Mouse (Mus musculus) ES-E14 (cell line): Measurements from ENCODE around the gene Dnaja4. TPM values are rescaled to one million over a fixed set of nuclear protein-coding genes. Genes with fewer than 3 reads are reported as not detected.

Source experiments
- DNase-seq: peaks from one replicate; pipeline ENCODE4 v3.0.0-alpha.2; 2013; ENCODE audit warnings: low read depth, low spot score
- H3K27ac ChIP-seq: 2 replicates; pipeline ENCODE4 v1.5.1; 2012; ENCODE audit warnings: low read depth, mild to moderate bottlenecking, low read length, moderate library complexity, mixed read lengths; ENCODE audit not compliant: poor library complexity, insufficient read depth, severe bottlenecking
- H3K36me3 ChIP-seq: 2 replicates; pipeline ENCODE4 v1.6.1; 2012; ENCODE audit warnings: mild to moderate bottlenecking, low read length, moderate library complexity, mixed read lengths; ENCODE audit not compliant: control insufficient read depth, poor library complexity, insufficient read depth, severe bottlenecking
- H3K4me1 ChIP-seq, 2 experiments: fragments of 150-350 bp in 1 of 2; sonication (generic) in 1 of 2; 2 replicates each; pipeline ENCODE4 v1.6.1; 2012; ENCODE audit warnings: low read length in 2 of 2, mild to moderate bottlenecking in 1 of 2, mixed read lengths in 1 of 2; ENCODE audit not compliant: control insufficient read depth in 2 of 2, insufficient read depth in 2 of 2, poor library complexity in 1 of 2
- H3K4me3 ChIP-seq, 2 experiments: fragments of 150-350 bp in 1 of 2; sonication (generic) in 1 of 2; 2 replicates each; pipeline ENCODE4 v1.5.1; 2012; ENCODE audit warnings: low read length in 2 of 2, low read depth in 1 of 2, mild to moderate bottlenecking in 1 of 2, mixed read lengths in 1 of 2; ENCODE audit not compliant: insufficient read depth in 1 of 2, poor library complexity in 1 of 2, severe bottlenecking in 1 of 2
- H3K9ac ChIP-seq: 2 replicates; pipeline ENCODE4 v1.6.1; 2012; ENCODE audit warnings: low read depth, mild to moderate bottlenecking, low read length, mixed read lengths; ENCODE audit not compliant: poor library complexity, insufficient read depth, severe bottlenecking
- H3K9me3 ChIP-seq: fragments of 150-350 bp; sonication (generic); 2 replicates; pipeline ENCODE4 v1.6.1; 2012; ENCODE audit warnings: low read depth, mild to moderate bottlenecking, low read length; ENCODE audit not compliant: control insufficient read depth, insufficient read depth
- CHD2 ChIP-seq: IDR thresholded peaks from 2 replicates; pipeline ENCODE4 v1.6.1; 2014; ENCODE audit warnings: mild to moderate bottlenecking, low read depth, low read length, inconsistent platforms
- HCFC1 ChIP-seq: IDR thresholded peaks from 2 replicates; pipeline ENCODE4 v1.6.1; 2012; ENCODE audit warnings: low read length, inconsistent platforms, borderline replicate concordance; ENCODE audit not compliant: insufficient read depth
- MAFK ChIP-seq: IDR thresholded peaks from 2 replicates; pipeline ENCODE4 v1.6.1; 2014; ENCODE audit warnings: mild to moderate bottlenecking, low read depth, low read length, inconsistent platforms; ENCODE audit not compliant: insufficient read depth
- ZC3H11A ChIP-seq: IDR thresholded peaks from 2 replicates; pipeline ENCODE4 v1.6.1; 2012; ENCODE audit warnings: low read depth, mild to moderate bottlenecking, inconsistent platforms, low read length, borderline replicate concordance
- ZNF384 ChIP-seq: IDR thresholded peaks from 2 replicates; pipeline ENCODE4 v1.6.1; 2012; ENCODE audit warnings: low read depth, low read length, inconsistent platforms
- in situ Hi-C, 2 experiments: fragments of 600-800 bp; cut with MboI; formaldehyde crosslinking; loops; one replicate each; pipeline ENCODE4 v1.15.1; 2025; ENCODE audit warnings: low sequenced_read_pairs in 2 of 2, inconsistent platforms in 1 of 2; ENCODE audit not compliant: unreplicated experiment in 2 of 2
- total RNA-seq: library from RNA; depleted of rRNA; stranded (reverse); fragments of 300-350 nt; gene quantifications from 2 replicates; pipeline ENCODE4 v1.2.3, GENCODE M21; 2012

Dnaja4 gene
- total RNA-seq, 1 experiment, result 1.3 TPM

DNA sequence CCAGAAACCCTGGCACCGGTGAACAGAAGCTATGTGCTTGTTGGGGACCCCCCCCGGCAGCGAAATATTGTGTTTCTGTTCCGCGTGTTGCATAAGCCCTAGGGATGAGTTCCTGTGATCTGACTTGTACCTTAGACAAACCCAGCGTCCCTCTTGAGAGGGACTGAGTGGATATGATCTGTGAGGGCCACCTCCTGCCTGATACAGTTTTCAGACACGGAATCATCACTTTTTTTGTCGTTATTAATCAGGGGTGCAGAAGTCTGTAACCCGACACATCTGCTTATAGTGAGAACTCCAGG lies 1.5 kb downstream of the Dnaja4 start:
- TF ChIP-seq ZNF384, result no peak
- no peak for TF ChIP-seq CHD2
- no peak for TF ChIP-seq ZC3H11A
- no peak for TF ChIP-seq HCFC1
- TF ChIP-seq MAFK, result no peak
- no peaks in the 10 kb centered on the region for H3K4me1 ChIP-seq
- H3K27ac ChIP-seq, result no peak overlapping the region
- H3K9me3 ChIP-seq, result no peaks in the 10 kb centered on the region
- H3K4me3 ChIP-seq, result peak overlapping the region; percentile 75 to 79
- DNase-seq, result no peak
- in situ Hi-C loops, result no loop called here
- H3K36me3 ChIP-seq, result no peaks in the 10 kb centered on the region
- peak overlapping the region; percentile 66; the same call in 1 of the 2 replicates for H3K9ac ChIP-seq

DNA sequence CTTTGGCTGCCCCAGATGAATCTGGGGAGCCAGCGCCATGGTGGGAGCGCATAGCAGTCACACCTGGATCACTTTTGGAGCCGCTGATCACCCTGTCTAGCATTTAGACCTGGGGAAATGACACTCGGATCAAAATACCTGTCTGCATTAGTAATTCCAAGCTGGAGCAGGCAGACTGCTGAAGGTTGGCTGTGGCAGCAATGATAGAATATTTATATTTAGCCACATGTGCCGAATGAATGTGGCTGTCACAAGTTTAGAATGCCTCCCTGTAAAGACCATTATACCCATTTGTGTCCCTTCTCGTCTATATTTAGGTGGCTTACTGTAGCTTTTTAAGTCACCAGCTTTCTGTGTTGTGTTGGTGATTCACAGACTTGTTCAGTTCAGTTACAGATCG lies 2.1 kb downstream of the Dnaja4 start:
- H3K4me1 ChIP-seq, result no peaks in the 10 kb centered on the region
- no peak overlapping the region for H3K4me3 ChIP-seq
- no peak overlapping the region for H3K27ac ChIP-seq
- no peak for TF ChIP-seq HCFC1
- no peak for TF ChIP-seq MAFK
- TF ChIP-seq CHD2, result no peak
- no peak for TF ChIP-seq ZNF384
- TF ChIP-seq ZC3H11A, result no peak
- H3K9ac ChIP-seq, result no peak overlapping the region
- in situ Hi-C loops, result no loop called here
- no peak for DNase-seq
- no peaks in the 10 kb centered on the region for H3K9me3 ChIP-seq
- H3K36me3 ChIP-seq, result no peaks in the 10 kb centered on the region

DNA sequence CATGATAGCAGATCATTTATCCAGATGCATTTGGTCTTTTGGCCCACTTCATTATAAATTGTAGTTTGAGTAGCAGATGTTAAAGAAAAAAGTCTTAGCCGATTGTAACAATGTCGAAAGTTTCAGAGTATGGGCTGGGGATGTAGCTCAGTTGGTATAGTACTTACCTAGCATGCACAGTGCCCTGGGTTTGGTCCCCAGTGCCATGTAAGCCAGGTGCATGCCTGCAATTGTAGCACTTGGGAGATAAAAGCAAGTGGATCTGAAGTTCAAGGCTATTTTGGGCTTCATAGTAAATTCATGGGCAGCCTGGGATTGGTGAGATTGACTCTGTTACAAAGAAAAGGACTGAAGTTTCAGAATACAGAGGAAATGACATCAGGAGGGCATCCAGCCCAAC lies 3.9 kb downstream of the Dnaja4 start:
- no peaks in the 10 kb centered on the region for H3K36me3 ChIP-seq
- no peak for DNase-seq
- in situ Hi-C loops, result no loop called here
- H3K9me3 ChIP-seq, result no peaks in the 10 kb centered on the region
- H3K27ac ChIP-seq, result no peak overlapping the region
- no peaks in the 10 kb centered on the region for H3K4me1 ChIP-seq
- no peak for TF ChIP-seq ZC3H11A
- no peak for TF ChIP-seq CHD2
- TF ChIP-seq MAFK, result no peak
- no peak for TF ChIP-seq ZNF384
- no peak for TF ChIP-seq HCFC1
- no peak overlapping the region for H3K9ac ChIP-seq
- H3K4me3 ChIP-seq, result no peak overlapping the region

DNA sequence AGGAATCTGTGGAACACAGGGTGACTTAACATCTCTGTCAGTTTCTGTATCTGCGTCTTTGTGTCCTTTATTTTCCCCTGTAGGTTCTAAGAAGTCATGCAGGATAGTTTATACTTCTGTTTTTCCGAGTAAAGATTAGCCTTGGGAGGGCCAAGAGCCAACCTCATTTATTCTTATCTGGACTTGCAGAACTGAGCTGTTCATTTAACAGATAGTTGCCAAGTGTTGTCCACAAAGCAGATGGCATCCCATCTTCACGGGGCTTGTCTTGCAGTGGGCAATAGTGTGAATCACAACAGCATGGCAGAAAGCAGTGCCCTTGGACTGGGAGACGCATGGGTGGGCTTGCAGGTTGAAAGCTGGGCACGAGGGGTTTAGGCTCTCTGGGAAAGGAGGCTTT lies 5.7 kb downstream of the Dnaja4 start:
- TF ChIP-seq CHD2 (no peak), ZNF384 (no peak)
- no peak overlapping the region for H3K9ac ChIP-seq
- DNase-seq, result no peak
- no peaks in the 10 kb centered on the region for H3K9me3 ChIP-seq
- H3K4me1 ChIP-seq, result no peaks in the 10 kb centered on the region
- H3K36me3 ChIP-seq, result no peaks in the 10 kb centered on the region
- H3K27ac ChIP-seq, result no peak overlapping the region
- in situ Hi-C loops, result no loop called here
- H3K4me3 ChIP-seq, result no peak overlapping the region

DNA sequence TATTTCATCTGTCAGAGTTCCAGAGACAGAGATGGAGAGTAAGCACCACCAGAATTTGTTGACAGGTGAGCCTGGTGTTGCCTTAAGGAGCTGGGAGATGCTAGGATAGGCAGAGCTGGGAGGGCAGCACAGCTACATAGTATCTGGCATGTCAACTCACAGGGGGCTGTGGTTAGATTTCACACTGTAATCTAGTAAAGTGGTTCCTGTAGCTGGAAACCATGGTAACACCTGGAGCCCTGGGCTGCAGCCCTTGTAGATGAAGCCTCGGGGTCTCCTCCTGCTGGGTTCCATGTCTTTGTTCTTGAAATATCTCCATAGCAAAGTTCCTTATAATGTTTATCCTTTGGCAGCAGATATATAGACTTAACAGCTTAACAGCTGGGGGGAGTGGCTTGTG lies 6.9 kb downstream of the Dnaja4 start:
- no peak for TF ChIP-seq HCFC1
- TF ChIP-seq CHD2, result no peak
- TF ChIP-seq ZNF384, result no peak
- TF ChIP-seq MAFK, result no peak
- TF ChIP-seq ZC3H11A, result no peak
- no peak for DNase-seq
- Histone ChIP-seq H3K4me1 (no peaks in the 10 kb centered on the region), H3K9ac (no peak overlapping the region), H3K36me3 (no peaks in the 10 kb centered on the region), H3K27ac (no peak overlapping the region), H3K4me3 (no peak overlapping the region), H3K9me3 (no peaks in the 10 kb centered on the region)
- in situ Hi-C loops, result no loop called here
